Mouse (Mus musculus): Measurements from ENCODE around the gene Hoxb6. TPM values are rescaled to one million over a fixed set of nuclear protein-coding genes. Genes with fewer than 3 reads are reported as not detected.

The Hoxb6 gene
- total RNA-seq, 4 experiments from 2014 or later, result not detected

- no peak for DNase-seq (ENCODE audit: low spot score)
Observed at GRCm38 (mm10) chr11:96301064-96301431, 8.8 kb downstream of the Hoxb6 start.

GRCm38 (mm10) chr11:96301837-96302236, 9.6 kb downstream of the Hoxb6 start:
- DNase-seq (ENCODE audit: low spot score), result no peak

- DNase-seq (ENCODE audit: low spot score), result no peak
Observed at GRCm38 (mm10) chr11:96302381-96303150, 10.3 kb downstream of the Hoxb6 start.

GRCm38 (mm10) chr11:96303151-96304099, 11.1 kb downstream of the Hoxb6 start, which contains the start of gene Hoxb5:
Gene Hoxb5, plus strand, starts transcription at chr11:96303336.
- DNase-seq (ENCODE audit: low spot score), result no peak

- no peak for DNase-seq (ENCODE audit: low spot score)
Observed at GRCm38 (mm10) chr11:96304381-96305195, 12.3 kb downstream of the Hoxb6 start.

GRCm38 (mm10) chr11:96305505-96306182, 13.4 kb downstream of the Hoxb6 start:
- DNase-seq (ENCODE audit: low spot score), result no peak

- DNase-seq (ENCODE audit: low spot score), result no peak
Observed at GRCm38 (mm10) chr11:96306183-96306907, 14.1 kb downstream of the Hoxb6 start.

GRCm38 (mm10) chr11:96306908-96307269, 14.6 kb downstream of the Hoxb6 start:
- DNase-seq (ENCODE audit: low spot score), result no peak

- no peak for DNase-seq (ENCODE audit: low spot score)
Observed at GRCm38 (mm10) chr11:96308763-96309162, 16.5 kb downstream of the Hoxb6 start.

- DNase-seq (ENCODE audit: low spot score), result no peak
Observed at GRCm38 (mm10) chr11:96309288-96309687, 17.0 kb downstream of the Hoxb6 start.

- no peak for DNase-seq (ENCODE audit: low spot score)
Observed at GRCm38 (mm10) chr11:96310183-96310938, 18.1 kb downstream of the Hoxb6 start.

- no peak for DNase-seq (ENCODE audit: low spot score)
Observed at GRCm38 (mm10) chr11:96311097-96311496, 18.8 kb downstream of the Hoxb6 start.

GRCm38 (mm10) chr11:96311520-96312417, 19.5 kb downstream of the Hoxb6 start:
- peak; percentile 50 for DNase-seq (ENCODE audit: low spot score)

- DNase-seq (ENCODE audit: low spot score), result no peak
Observed at GRCm38 (mm10) chr11:96313134-96313533, 20.9 kb downstream of the Hoxb6 start.

- DNase-seq (ENCODE audit: low spot score), result no peak
Observed at GRCm38 (mm10) chr11:96313806-96314428, 21.6 kb downstream of the Hoxb6 start.

- DNase-seq (ENCODE audit: low spot score), result no peak
Observed at GRCm38 (mm10) chr11:96314671-96315343, 22.5 kb downstream of the Hoxb6 start.

GRCm38 (mm10) chr11:96315344-96315681, 23.0 kb downstream of the Hoxb6 start:
- DNase-seq (ENCODE audit: low spot score), result no peak

Measured in heart, adult 8-10 months (tissue).